Mouse (Mus musculus): Measurements from ENCODE around the gene F2. TPM values are rescaled to one million over a fixed set of nuclear protein-coding genes. Genes with fewer than 3 reads are reported as not detected.

The F2 gene
- total and polyA plus RNA-seq, 2 experiments from 2014 or later, result not detected

DNA sequence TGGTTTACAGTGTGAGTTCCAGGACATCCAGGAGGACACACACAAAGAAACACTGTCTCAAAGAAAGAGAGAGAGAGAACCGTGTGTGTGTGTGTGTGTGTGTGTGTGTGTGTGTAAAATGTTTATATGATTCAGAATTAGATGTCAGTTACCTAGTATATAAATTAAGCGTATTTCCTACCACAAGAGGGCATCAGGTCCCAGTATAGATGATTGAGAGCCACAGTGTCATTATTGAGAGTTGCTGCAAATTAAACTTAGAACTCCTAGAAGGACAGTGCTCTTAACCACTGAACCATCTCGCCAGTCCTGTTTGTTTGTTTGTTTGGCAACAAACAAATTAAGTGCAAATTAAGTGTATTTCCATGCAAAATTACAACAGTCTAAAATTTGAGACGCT is 33.8 kb downstream of the F2 start:
- Histone ChIP-seq H3K4me3 (ENCODE audit: low read length) (no peak overlapping the region), H3K9me3 (ENCODE audit: low read length) (no peaks in the 10 kb centered on the region), H3K27me3 (ENCODE audit: insufficient read depth, low read length) (no peaks in the 10 kb centered on the region), H3K4me1 (ENCODE audit: insufficient read depth, low read length) (no peaks in the 10 kb centered on the region), H3K4me2 (ENCODE audit: low read depth, low read length) (no peak overlapping the region), H3K36me3 (ENCODE audit: insufficient read depth, low read length) (peaks cover 56% of the 10 kb centered on the region), H3K9ac (replicated peaks; ENCODE audit: low read length) (no peak overlapping the region), H3K27ac (no peak overlapping the region)
- ATAC-seq, result no peak
- no peak for DNase-seq (ENCODE audit: low spot score)
- WGBS, result 94% methylated on average over 4 of the region's 4 CpGs
- peak; percentile 29; the same call in 1 of the 2 replicates for TF ChIP-seq CTCF (IDR thresholded peaks at IDR 0.05; ENCODE audit: low read depth)

- Histone ChIP-seq H3K9me3 (ENCODE audit: low read length) (no peaks in the 10 kb centered on the region), H3K4me1 (ENCODE audit: insufficient read depth, low read length) (no peaks in the 10 kb centered on the region), H3K4me2 (ENCODE audit: low read depth, low read length) (no peak overlapping the region), H3K27ac (no peak overlapping the region), H3K4me3 (ENCODE audit: low read length) (no peak overlapping the region), H3K27me3 (ENCODE audit: insufficient read depth, low read length) (no peaks in the 10 kb centered on the region), H3K9ac (replicated peaks; ENCODE audit: low read length) (no peak overlapping the region), H3K36me3 (ENCODE audit: insufficient read depth, low read length) (peaks cover 58% of the 10 kb centered on the region)
- DNase-seq (ENCODE audit: low spot score), result no peak
- TF ChIP-seq CTCF (IDR thresholded peaks at IDR 0.05; ENCODE audit: low read depth), result no peak
- WGBS, result 95% methylated on average over 4 of the region's 4 CpGs
- no peak for ATAC-seq
Observed at GRCm38 (mm10) chr2:91600475-91600874, 35.7 kb downstream of the F2 start.

DNA sequence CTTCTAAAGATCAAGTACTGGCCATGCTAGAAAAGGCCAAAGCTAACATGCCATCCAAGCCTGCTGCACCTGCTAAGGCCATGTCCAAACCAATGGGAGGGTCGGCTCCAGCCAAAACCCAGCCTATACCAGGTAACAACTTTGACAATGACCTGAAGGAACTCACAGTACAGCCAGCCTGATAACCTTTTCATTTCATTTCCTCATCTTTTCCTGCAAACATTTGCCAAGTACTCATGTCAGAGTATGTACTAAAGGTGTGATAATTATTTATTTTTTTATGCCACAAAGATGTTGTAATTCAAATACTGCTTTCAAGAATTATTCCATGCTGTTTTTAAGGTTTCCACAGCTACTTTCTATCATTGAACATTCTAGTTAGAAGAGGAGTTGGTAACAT is 50.0 kb downstream of the F2 start:
- Histone ChIP-seq H3K4me1 (ENCODE audit: insufficient read depth, low read length) (no peaks in the 10 kb centered on the region), H3K4me2 (ENCODE audit: low read depth, low read length) (no peak overlapping the region), H3K9ac (replicated peaks; ENCODE audit: low read length) (no peak overlapping the region), H3K27ac (no peak overlapping the region), H3K9me3 (ENCODE audit: low read length) (no peaks in the 10 kb centered on the region), H3K4me3 (ENCODE audit: low read length) (no peak overlapping the region), H3K27me3 (ENCODE audit: insufficient read depth, low read length) (no peaks in the 10 kb centered on the region), H3K36me3 (ENCODE audit: insufficient read depth, low read length) (peaks cover 25% of the 10 kb centered on the region)
- no peak for TF ChIP-seq CTCF (IDR thresholded peaks at IDR 0.05; ENCODE audit: low read depth)
- WGBS, result 100% methylated on average over 1 of the region's 1 CpGs
- DNase-seq (ENCODE audit: low spot score) (no peak), ATAC-seq (no peak)

DNA sequence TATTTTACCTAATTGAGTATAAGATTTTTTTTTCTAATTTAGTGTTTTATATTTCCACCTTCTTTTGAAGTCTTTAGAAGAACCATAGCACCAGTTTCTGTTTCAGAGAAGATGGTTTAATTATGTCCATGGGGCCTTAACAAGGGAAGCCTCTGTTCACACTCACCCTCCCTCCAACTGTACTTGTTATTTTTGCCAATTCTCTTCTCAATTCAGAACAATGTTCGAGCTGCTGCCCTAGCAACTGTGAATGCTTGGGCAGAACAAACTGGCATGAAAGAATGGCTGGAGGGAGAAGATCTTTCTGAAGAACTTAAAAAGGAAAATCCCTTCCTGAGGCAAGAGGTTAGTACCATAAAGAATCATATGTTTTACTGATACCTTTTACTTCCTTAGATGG is 55.3 kb downstream of the F2 start:
- H3K4me1 ChIP-seq (ENCODE audit: insufficient read depth, low read length), result no peaks in the 10 kb centered on the region
- 59% methylated on average over 1 of the region's 1 CpGs for WGBS
- peak; percentile 78; the same call in 1 of the 2 replicates for ATAC-seq
- H3K9me3 ChIP-seq (ENCODE audit: low read length), result no peaks in the 10 kb centered on the region
- H3K4me2 ChIP-seq (ENCODE audit: low read depth, low read length), result 0 out of 2 replicates have a peak overlapping the region, but pooled peaks have one; percentile 18
- H3K9ac ChIP-seq (replicated peaks; ENCODE audit: low read length), result no peak overlapping the region
- peak overlapping the region; percentile 76 for H3K27ac ChIP-seq
- H3K36me3 ChIP-seq (ENCODE audit: insufficient read depth, low read length), result peaks cover 36% of the 10 kb centered on the region
- DNase-seq (ENCODE audit: low spot score), result peak; percentile 42
- H3K4me3 ChIP-seq (ENCODE audit: low read length), result 0 out of 2 replicates have a peak overlapping the region, but pooled peaks have one; percentile 8
- no peak for TF ChIP-seq CTCF (IDR thresholded peaks at IDR 0.05; ENCODE audit: low read depth)
- no peaks in the 10 kb centered on the region for H3K27me3 ChIP-seq (ENCODE audit: insufficient read depth, low read length)

Other genes with a start within 250 kb of the F2 start
- gene 1110051M20Rik, start 191.7 kb downstream of the F2 start, total RNA-seq (2014; rRNA removed), result 152 and 175 TPM in 2 replicates
- gene 1110051M20Rik, start 191.7 kb downstream of the F2 start, polyA plus RNA-seq (2015; fragmentation: Nextera tagmentation; extraction: Ambion mirVana), result 136 and 141 TPM in 2 replicates
- 28.0 and 28.4 TPM in 2 replicates for gene Lrp4, start 178.9 kb downstream of the F2 start, total RNA-seq (2014; rRNA removed)
- gene Lrp4, start 178.9 kb downstream of the F2 start, polyA plus RNA-seq (2015; fragmentation: Nextera tagmentation; extraction: Ambion mirVana), result 4.9 and 6.7 TPM in 2 replicates
- 101 and 104 TPM in 2 replicates for gene Ckap5, start 109.7 kb downstream of the F2 start, total RNA-seq (2014; rRNA removed)
- 103 and 109 TPM in 2 replicates for gene Ckap5, start 109.7 kb downstream of the F2 start, polyA plus RNA-seq (2015; fragmentation: Nextera tagmentation; extraction: Ambion mirVana)
- 25.7 and 27.8 TPM in 2 replicates for gene Zfp408, start 13.4 kb upstream of the F2 start, total RNA-seq (2014; rRNA removed)
- gene Zfp408, start 13.4 kb upstream of the F2 start, polyA plus RNA-seq (2015; fragmentation: Nextera tagmentation; extraction: Ambion mirVana), result 12.2 and 12.7 TPM in 2 replicates
- gene Arhgap1, start 13.4 kb upstream of the F2 start, total RNA-seq (2014; rRNA removed), result 95.8 and 107 TPM in 2 replicates
- 81.9 and 85.1 TPM in 2 replicates for gene Arhgap1, start 13.4 kb upstream of the F2 start, polyA plus RNA-seq (2015; fragmentation: Nextera tagmentation; extraction: Ambion mirVana)
- 21.2 and 25.2 TPM in 2 replicates for gene Atg13, start 74.2 kb upstream of the F2 start, total RNA-seq (2014; rRNA removed)
- 24.7 and 24.8 TPM in 2 replicates for gene Atg13, start 74.2 kb upstream of the F2 start, polyA plus RNA-seq (2015; fragmentation: Nextera tagmentation; extraction: Ambion mirVana)
- 16.6 and 19.9 TPM in 2 replicates for gene Harbi1, start 74.4 kb upstream of the F2 start, total RNA-seq (2014; rRNA removed)
- gene Harbi1, start 74.4 kb upstream of the F2 start, polyA plus RNA-seq (2015; fragmentation: Nextera tagmentation; extraction: Ambion mirVana), result 12.0 TPM in 2 replicates
- gene Ambra1, start 93.7 kb upstream of the F2 start, total RNA-seq (2014; rRNA removed), result 50.6 and 53.8 TPM in 2 replicates
- gene Ambra1, start 93.7 kb upstream of the F2 start, polyA plus RNA-seq (2015; fragmentation: Nextera tagmentation; extraction: Ambion mirVana), result 15.2 and 15.7 TPM in 2 replicates

All from hindbrain, postnatal 0 days (tissue).